Mouse (Mus musculus) heart, embryonic 10.5 days (tissue): ENCODE data around the gene Elmo1. TPM values are rescaled to one million over a fixed set of nuclear protein-coding genes. Genes with fewer than 3 reads are reported as not detected.
"Not testable (repeated sequence)": the region's sequence is repeated elsewhere in the genome, so short reads cannot be mapped to it uniquely, and the experiment has no call there.

Experiments used
- DNase-seq: peaks from one replicate; pipeline ENCODE4 v3.0.0-alpha.2; 2017; ENCODE audit warnings: low spot score
- H3K27ac ChIP-seq: fragments of 300-500 bp; sonication (generic); 2 replicates; pipeline ENCODE4 v1.5.1; 2016; ENCODE audit warnings: mild to moderate bottlenecking
- H3K27me3 ChIP-seq: fragments of 300-500 bp; sonication (generic); 2 replicates; pipeline ENCODE4 v1.6.1; 2016; ENCODE audit warnings: mild to moderate bottlenecking; ENCODE audit not compliant: poor library complexity, insufficient read depth, severe bottlenecking
- H3K36me3 ChIP-seq: fragments of 300-500 bp; sonication (generic); 2 replicates; pipeline ENCODE4 v1.6.1; 2016; ENCODE audit warnings: mild to moderate bottlenecking, moderate library complexity
- H3K4me1 ChIP-seq: fragments of 300-500 bp; sonication (generic); 2 replicates; pipeline ENCODE4 v1.6.1; 2016; ENCODE audit warnings: mild to moderate bottlenecking
- H3K4me3 ChIP-seq: fragments of 300-500 bp; sonication (generic); 2 replicates; pipeline ENCODE4 v1.5.1; 2016; ENCODE audit warnings: mild to moderate bottlenecking, moderate library complexity
- H3K9me3 ChIP-seq: fragments of 300-500 bp; sonication (generic); 2 replicates; pipeline ENCODE4 v1.6.1; 2016; ENCODE audit warnings: mild to moderate bottlenecking, moderate library complexity
- WGBS: fragments of 180-500 bp; shearing (Covaris S2); methylation state at CpG from one replicate; pipeline ENCODE4 v1.1.7; 2016; 5-methylcytosine and 5-hydroxymethylcytosine counted together
- polyA plus RNA-seq: library from polyadenylated mRNA; unstranded; fragments of >200 nt; fragmentation: Nextera tagmentation; extraction: Ambion mirVana; gene quantifications from 2 replicates; pipeline ENCODE4 v1.2.1, GENCODE M21; 2016

The Elmo1 gene
- polyA plus RNA-seq, 1 experiment from 2014 or later, result 9.4 TPM

GRCm38 (mm10) chr13:20627796-20628195, 537.4 kb downstream of the Elmo1 start:
- Histone ChIP-seq H3K36me3 (no peaks in the 10 kb centered on the region), H3K4me1 (no peaks in the 10 kb centered on the region), H3K9me3 (no peaks in the 10 kb centered on the region), H3K27ac (no peak overlapping the region), H3K4me3 (no peak overlapping the region), H3K27me3 (no peaks in the 10 kb centered on the region)
- no peak for DNase-seq
- 81% methylated on average over 6 of the region's 6 CpGs for WGBS

GRCm38 (mm10) chr13:20632477-20632876, 542.1 kb downstream of the Elmo1 start:
- Histone ChIP-seq H3K36me3 (no peaks in the 10 kb centered on the region), H3K4me1 (no peaks in the 10 kb centered on the region), H3K27me3 (no peaks in the 10 kb centered on the region), H3K27ac (no peak overlapping the region), H3K4me3 (no peak overlapping the region), H3K9me3 (no peaks in the 10 kb centered on the region)
- no peak for DNase-seq
- WGBS, result 26% methylated on average over 5 of the region's 5 CpGs

GRCm38 (mm10) chr13:20634679-20635078, 544.3 kb downstream of the Elmo1 start:
- H3K9me3 ChIP-seq, H3K27me3 ChIP-seq, DNase-seq, H3K27ac ChIP-seq, H3K4me1 ChIP-seq, H3K4me3 ChIP-seq, H3K36me3 ChIP-seq: not testable (repeated sequence)
- 73% methylated on average over 2 of the region's 2 CpGs for WGBS

- no peak for DNase-seq
- Histone ChIP-seq H3K27ac (no peak overlapping the region), H3K36me3 (no peaks in the 10 kb centered on the region), H3K4me3 (no peak overlapping the region), H3K4me1 (no peaks in the 10 kb centered on the region), H3K27me3 (no peaks in the 10 kb centered on the region), H3K9me3 (no peaks in the 10 kb centered on the region)
- WGBS, result 61% methylated on average over 2 of the region's 2 CpGs
Measured at GRCm38 (mm10) chr13:20635646-20636045, 545.2 kb downstream of the Elmo1 start.
